Mouse (Mus musculus) cerebellum, postnatal 10 days (tissue): ENCODE results near the gene Galnt2.

Experiments used
- DNase-seq, 2 experiments: peaks; one replicate each; pipeline ENCODE4 v3.0.0; 2021; ENCODE audit warnings: mixed read lengths in 2 of 2

Gene Galnt2

GRCm38 (mm10) chr8:124295357-124295756 lies 64.2 kb downstream of the Galnt2 start:
- DNase-seq = no peak

GRCm38 (mm10) chr8:124301512-124301911 lies 70.3 kb downstream of the Galnt2 start:
- no peak for DNase-seq

- no peak for DNase-seq
These were observed 70.9 kb downstream of the Galnt2 start for GRCm38 (mm10) chr8:124301935-124302555.

GRCm38 (mm10) chr8:124303211-124303902 lies 72.2 kb downstream of the Galnt2 start:
- DNase-seq = no peak

- no peak for DNase-seq
These were observed 73.0 kb downstream of the Galnt2 start for GRCm38 (mm10) chr8:124304141-124304540.

- no peak for DNase-seq
These were observed 75.4 kb downstream of the Galnt2 start for GRCm38 (mm10) chr8:124306574-124306973.

- DNase-seq = no peak
These were observed 76.5 kb downstream of the Galnt2 start for GRCm38 (mm10) chr8:124307700-124308099.

GRCm38 (mm10) chr8:124310509-124310908 lies 79.3 kb downstream of the Galnt2 start:
- no peak for DNase-seq

GRCm38 (mm10) chr8:124311111-124311510 lies 79.9 kb downstream of the Galnt2 start:
- no peak for DNase-seq

GRCm38 (mm10) chr8:124311723-124312122 lies 80.5 kb downstream of the Galnt2 start:
- peak; percentile 54 for DNase-seq

- no peak for DNase-seq
These were observed 81.0 kb downstream of the Galnt2 start for GRCm38 (mm10) chr8:124312228-124312627.

GRCm38 (mm10) chr8:124314803-124315202 lies 83.6 kb downstream of the Galnt2 start:
- peak; percentile 49 to 65 for DNase-seq

GRCm38 (mm10) chr8:124316466-124317136 lies 85.4 kb downstream of the Galnt2 start:
- peak; percentile 91 to 95 for DNase-seq

- DNase-seq = peak; percentile 56 to 58
These were observed 86.0 kb downstream of the Galnt2 start for GRCm38 (mm10) chr8:124317191-124317682.

- DNase-seq = peak in 1 of 2 experiments; percentile 39
These were observed 86.6 kb downstream of the Galnt2 start for GRCm38 (mm10) chr8:124317821-124318220.

- DNase-seq = peak; percentile 70 to 79
These were observed 87.6 kb downstream of the Galnt2 start for GRCm38 (mm10) chr8:124318612-124319315.

GRCm38 (mm10) chr8:124319316-124319652 lies 88.1 kb downstream of the Galnt2 start:
- no peak for DNase-seq

- peak; percentile 57 to 60 for DNase-seq
These were observed 90.1 kb downstream of the Galnt2 start for GRCm38 (mm10) chr8:124321227-124321840.

- DNase-seq = no peak
These were observed 92.2 kb downstream of the Galnt2 start for GRCm38 (mm10) chr8:124323356-124323755.

- DNase-seq = no peak
These were observed 97.1 kb downstream of the Galnt2 start for GRCm38 (mm10) chr8:124328259-124328658.

- peak; percentile 46 to 52 for DNase-seq
These were observed 98.5 kb downstream of the Galnt2 start for GRCm38 (mm10) chr8:124329690-124330089.

GRCm38 (mm10) chr8:124330433-124330832 lies 99.2 kb downstream of the Galnt2 start:
- peak; percentile 92 to 95 for DNase-seq

GRCm38 (mm10) chr8:124331094-124331493 lies 99.9 kb downstream of the Galnt2 start:
- no peak for DNase-seq
